Mouse (Mus musculus) midbrain, embryonic 16.5 days (tissue): Measurements from ENCODE around the gene Pnkp. TPM values are rescaled to one million over a fixed set of nuclear protein-coding genes. Genes with fewer than 3 reads are reported as not detected.

Experiments used
- ATAC-seq: fragments of 200-750 bp; cut with Nextera tagmentation; 2 replicates; pipeline ENCODE4 v1.8.0; 2017; ENCODE audit warnings: moderate TSS enrichment
- H3K27ac ChIP-seq: fragments of 300-500 bp; sonication (generic); 2 replicates; pipeline ENCODE4 v1.5.1; 2014; ENCODE audit warnings: mild to moderate bottlenecking, low read length, mixed read lengths
- H3K27me3 ChIP-seq: fragments of 300-500 bp; sonication (generic); 2 replicates; pipeline ENCODE4 v1.6.1; 2014; ENCODE audit warnings: low read depth, low read length, mixed read lengths; ENCODE audit not compliant: control insufficient read depth, insufficient read depth
- H3K36me3 ChIP-seq: fragments of 300-500 bp; sonication (generic); 2 replicates; pipeline ENCODE4 v1.6.1; 2014; ENCODE audit warnings: mild to moderate bottlenecking, low read length, moderate library complexity, mixed read lengths; ENCODE audit not compliant: control insufficient read depth, insufficient read depth
- H3K4me1 ChIP-seq: fragments of 300-500 bp; sonication (generic); 2 replicates; pipeline ENCODE4 v1.6.1; 2014; ENCODE audit warnings: mild to moderate bottlenecking, low read length, mixed read lengths; ENCODE audit not compliant: control insufficient read depth, insufficient read depth
- H3K4me2 ChIP-seq: fragments of 300-500 bp; sonication (generic); 2 replicates; pipeline ENCODE4 v1.6.1; 2014; ENCODE audit warnings: mild to moderate bottlenecking, low read length, mixed read lengths
- H3K4me3 ChIP-seq: fragments of 300-500 bp; sonication (generic); 2 replicates; pipeline ENCODE4 v1.5.1; 2014; ENCODE audit warnings: low read depth, mild to moderate bottlenecking, low read length, moderate library complexity, mixed read lengths
- H3K9ac ChIP-seq: fragments of 300-500 bp; sonication (generic); 2 replicates; pipeline ENCODE4 v1.6.1; 2014; ENCODE audit warnings: low read depth, low read length, mixed read lengths
- H3K9me3 ChIP-seq: fragments of 300-500 bp; sonication (generic); replicated peaks from 2 replicates; pipeline ENCODE4 v1.6.1; 2014; ENCODE audit warnings: mild to moderate bottlenecking, low read length, mixed read lengths; ENCODE audit not compliant: control insufficient read depth, poor library complexity, severe bottlenecking
- WGBS: fragments of 180-500 bp; shearing (Covaris S2); extraction: QIAGEN DNeasy Blood & Tissue Kit; methylation state at CpG from one replicate; pipeline ENCODE4 v1.1.7; 2014; 5-methylcytosine and 5-hydroxymethylcytosine counted together
- polyA plus RNA-seq: library from polyadenylated mRNA; unstranded; fragments of >200 nt; fragmentation: Nextera tagmentation; extraction: Ambion mirVana; gene quantifications from 2 replicates; pipeline ENCODE4 v1.2.1, GENCODE M21; 2015

Pnkp gene
- polyA plus RNA-seq, 1 experiment from 2014 or later = 30.4 TPM

- Histone ChIP-seq H3K4me3 (no peak overlapping the region), H3K4me2 (no peak overlapping the region), H3K27ac (no peak overlapping the region), H3K4me1 (peaks cover 24% of the 10 kb centered on the region), H3K9me3 (no peaks in the 10 kb centered on the region), H3K36me3 (peaks cover 23% of the 10 kb centered on the region), H3K9ac (no peak overlapping the region), H3K27me3 (no peaks in the 10 kb centered on the region)
- WGBS = 85% methylated on average over 13 of the region's 13 CpGs
- ATAC-seq = no peak
Observed at GRCm38 (mm10) chr7:44888256-44889105, 31.5 kb downstream of the Pnkp start.

GRCm38 (mm10) chr7:44890180-44890579 is 33.2 kb downstream of the Pnkp start:
- Histone ChIP-seq H3K4me3 (no peak overlapping the region), H3K4me1 (peaks cover 40% of the 10 kb centered on the region), H3K4me2 (peak overlapping the region; percentile 96), H3K27me3 (no peaks in the 10 kb centered on the region), H3K9ac (no peak overlapping the region; the same call in 1 of the 2 replicates), H3K27ac (no peak overlapping the region), H3K9me3 (no peaks in the 10 kb centered on the region), H3K36me3 (peaks cover 11% of the 10 kb centered on the region)
- 94% methylated on average over 5 of the region's 7 CpGs for WGBS
- no peak for ATAC-seq

GRCm38 (mm10) chr7:44890737-44891136 is 33.8 kb downstream of the Pnkp start:
- peaks cover 6% of the 10 kb centered on the region; the same call in 1 of the 2 replicates for H3K36me3 ChIP-seq
- ATAC-seq = no peak
- H3K4me3 ChIP-seq = peak overlapping the region; percentile 75
- peaks cover 42% of the 10 kb centered on the region for H3K4me1 ChIP-seq
- H3K9ac ChIP-seq = peak overlapping the region; percentile 91
- 51% methylated on average over 4 of the region's 4 CpGs for WGBS
- H3K9me3 ChIP-seq = no peaks in the 10 kb centered on the region
- H3K27me3 ChIP-seq = no peaks in the 10 kb centered on the region
- no peak overlapping the region for H3K27ac ChIP-seq
- H3K4me2 ChIP-seq = peak overlapping the region; percentile 96

GRCm38 (mm10) chr7:44891611-44892010 is 34.7 kb downstream of the Pnkp start:
- ATAC-seq = no peak
- Histone ChIP-seq H3K9ac (peak overlapping the region; percentile 91), H3K9me3 (no peaks in the 10 kb centered on the region), H3K4me2 (peak overlapping the region; percentile 96), H3K27ac (peak overlapping the region; percentile 92), H3K36me3 (0 out of 2 replicates have a peak, but pooled peaks cover 2% of the 10 kb centered on the region), H3K4me3 (peak overlapping the region; percentile 75), H3K4me1 (peaks cover 43% of the 10 kb centered on the region), H3K27me3 (no peaks in the 10 kb centered on the region)
- 13% methylated on average over 6 of the region's 6 CpGs for WGBS

GRCm38 (mm10) chr7:44892276-44892921 is 35.5 kb downstream of the Pnkp start, which contains the start of gene Med25:
Gene Med25, minus strand, starts transcription at chr7:44892712.
- Histone ChIP-seq H3K9me3 (no peaks in the 10 kb centered on the region), H3K36me3 (0 out of 2 replicates have a peak, but pooled peaks cover 2% of the 10 kb centered on the region), H3K4me2 (peak within 1 kb of the TSS; percentile 96), H3K9ac (peak within 1 kb of the TSS; percentile 91), H3K4me3 (peak within 1 kb of the TSS; percentile 75), H3K4me1 (peaks cover 51% of the 10 kb centered on the region), H3K27ac (peak within 1 kb of the TSS; percentile 93), H3K27me3 (no peaks in the 10 kb centered on the region)
- WGBS = under 1% methylated on average over 55 of the region's 56 CpGs
- peak; percentile 73 for ATAC-seq

- Histone ChIP-seq H3K27me3 (no peaks in the 10 kb centered on the region), H3K4me2 (peak overlapping the region; percentile 56), H3K4me3 (peak overlapping the region; percentile 27), H3K27ac (peak overlapping the region; percentile 93), H3K9ac (0 out of 2 replicates have a peak overlapping the region, but pooled peaks have one; percentile 39), H3K4me1 (peaks cover 53% of the 10 kb centered on the region), H3K9me3 (no peaks in the 10 kb centered on the region), H3K36me3 (0 out of 2 replicates have a peak, but pooled peaks cover 2% of the 10 kb centered on the region)
- ATAC-seq = no peak
- 5% methylated on average over 8 of the region's 8 CpGs for WGBS
Observed at GRCm38 (mm10) chr7:44893197-44893596, 36.3 kb downstream of the Pnkp start.

GRCm38 (mm10) chr7:44894175-44894574 is 37.2 kb downstream of the Pnkp start:
- H3K27ac ChIP-seq = peak overlapping the region; percentile 93
- no peak overlapping the region for H3K4me3 ChIP-seq
- H3K4me2 ChIP-seq = no peak overlapping the region
- WGBS = 89% methylated on average over 3 of the region's 3 CpGs
- no peaks in the 10 kb centered on the region for H3K9me3 ChIP-seq
- peaks cover under 1% of the 10 kb centered on the region; the same call in 1 of the 2 replicates for H3K36me3 ChIP-seq
- no peak for ATAC-seq
- H3K4me1 ChIP-seq = peaks cover 58% of the 10 kb centered on the region
- no peaks in the 10 kb centered on the region for H3K27me3 ChIP-seq
- H3K9ac ChIP-seq = no peak overlapping the region

GRCm38 (mm10) chr7:44895206-44895592 is 38.3 kb downstream of the Pnkp start:
- no peak for ATAC-seq
- peak overlapping the region; percentile 59 for H3K4me3 ChIP-seq
- H3K27ac ChIP-seq = peak overlapping the region; percentile 93
- H3K4me2 ChIP-seq = peak overlapping the region; percentile 66
- peaks cover 53% of the 10 kb centered on the region for H3K4me1 ChIP-seq
- peaks cover 5% of the 10 kb centered on the region; the same call in 1 of the 2 replicates for H3K36me3 ChIP-seq
- H3K9ac ChIP-seq = peak overlapping the region; percentile 42; the same call in 1 of the 2 replicates
- no peaks in the 10 kb centered on the region for H3K27me3 ChIP-seq
- no peaks in the 10 kb centered on the region for H3K9me3 ChIP-seq
- WGBS = 18% methylated on average over 7 of the region's 7 CpGs
